Mouse (Mus musculus) cerebellum, adult 18-20 months (tissue): ENCODE data around the gene Tgfbr3.

Experiments used
- DNase-seq, 2 experiments: peaks; one replicate each; pipeline ENCODE4 v3.0.0; 2021

Tgfbr3 gene

GRCm38 (mm10) chr5:107102916-107103315 lies 186.5 kb downstream of the Tgfbr3 start:
- no peak for DNase-seq

DNA sequence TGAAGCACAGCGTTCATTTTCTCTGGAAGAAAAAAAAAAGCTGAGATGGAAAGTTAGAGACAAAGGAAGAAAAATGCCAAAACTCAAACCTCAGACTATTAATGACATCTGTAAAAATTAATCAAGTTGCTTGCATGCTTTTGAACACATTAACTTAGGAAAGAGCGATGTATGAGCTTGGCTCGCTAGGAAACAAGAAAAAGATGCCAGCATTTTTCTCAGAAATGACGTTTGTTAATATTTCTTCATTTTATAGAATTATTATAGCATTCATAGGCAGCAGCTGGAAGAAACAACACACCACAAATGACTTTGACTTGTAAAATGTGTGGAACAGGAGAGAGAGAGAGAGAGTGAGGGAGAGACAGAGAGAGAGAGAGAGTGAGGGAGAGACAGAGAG lies 187.7 kb downstream of the Tgfbr3 start:
- no peak for DNase-seq

- DNase-seq = no peak
These were observed 188.3 kb downstream of the Tgfbr3 start for GRCm38 (mm10) chr5:107101135-107101534.

- DNase-seq = peak; percentile 27 to 34
These were observed 189.8 kb downstream of the Tgfbr3 start for GRCm38 (mm10) chr5:107099634-107100033.

DNA sequence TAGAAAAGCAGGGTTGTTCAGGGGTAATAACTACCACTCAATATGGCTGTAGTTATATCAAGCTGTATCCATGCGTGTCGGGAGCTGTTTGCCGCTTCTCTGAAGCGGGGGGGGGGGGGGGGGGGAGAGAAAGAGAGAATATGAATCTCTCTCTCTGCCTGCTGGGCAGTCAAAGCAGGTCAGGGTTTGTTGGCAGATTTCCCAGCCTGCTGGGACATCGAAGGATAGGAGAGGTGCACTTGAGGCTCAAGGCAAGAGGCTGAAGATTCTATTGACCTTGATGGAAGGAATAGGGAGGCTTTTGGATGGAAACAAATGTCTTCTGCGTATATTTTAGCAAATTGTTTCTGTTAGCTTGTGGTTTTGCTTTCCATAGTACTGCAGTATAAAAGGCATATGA lies 190.4 kb downstream of the Tgfbr3 start:
- DNase-seq = peak; percentile 59 to 64

DNA sequence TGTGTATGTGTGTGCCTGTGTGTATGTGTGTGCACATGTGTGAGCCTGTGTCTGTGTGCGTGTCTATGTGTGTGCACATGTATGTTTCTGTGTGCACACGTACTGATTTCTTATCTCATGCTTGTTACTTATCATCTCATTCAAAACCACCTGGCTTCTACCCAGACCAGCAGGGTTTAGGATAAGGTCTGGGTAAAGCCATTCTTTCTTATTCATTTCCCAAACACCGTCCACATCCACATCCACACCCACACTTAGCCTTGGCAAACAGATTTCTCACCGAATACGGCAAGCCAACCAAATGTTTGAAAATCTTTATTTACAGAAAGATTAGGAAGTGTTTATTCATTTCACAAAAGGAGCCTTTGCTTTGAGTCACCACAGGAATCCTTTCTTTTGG lies 191.4 kb downstream of the Tgfbr3 start:
- no peak for DNase-seq

- no peak for DNase-seq
These were observed 192.1 kb downstream of the Tgfbr3 start for GRCm38 (mm10) chr5:107097314-107097713.

- DNase-seq = no peak
These were observed 195.2 kb downstream of the Tgfbr3 start for GRCm38 (mm10) chr5:107094233-107094632.

GRCm38 (mm10) chr5:107093253-107093652 lies 196.2 kb downstream of the Tgfbr3 start:
- DNase-seq = no peak

DNA sequence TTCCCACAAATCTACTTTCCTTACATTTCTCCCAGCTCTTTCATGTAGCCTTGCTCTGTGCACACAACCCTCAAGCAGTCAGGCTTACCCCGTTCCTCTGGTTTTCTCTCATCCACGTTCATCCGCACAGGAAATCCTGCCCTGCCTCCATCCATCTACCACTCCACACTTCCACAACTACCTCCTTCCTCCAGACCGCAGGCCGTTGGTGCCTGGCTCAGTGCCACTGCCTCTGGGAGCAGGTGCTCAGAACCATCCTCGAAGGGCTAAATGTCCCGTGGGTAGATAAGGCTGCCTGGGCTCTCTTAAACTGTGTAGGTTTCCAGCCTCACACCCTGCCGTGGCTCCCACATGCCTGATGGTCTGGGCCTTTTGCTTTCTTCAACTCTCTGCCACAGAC lies 197.3 kb downstream of the Tgfbr3 start:
- DNase-seq = no peak

GRCm38 (mm10) chr5:107089966-107090365 lies 199.5 kb downstream of the Tgfbr3 start:
- no peak for DNase-seq

DNA sequence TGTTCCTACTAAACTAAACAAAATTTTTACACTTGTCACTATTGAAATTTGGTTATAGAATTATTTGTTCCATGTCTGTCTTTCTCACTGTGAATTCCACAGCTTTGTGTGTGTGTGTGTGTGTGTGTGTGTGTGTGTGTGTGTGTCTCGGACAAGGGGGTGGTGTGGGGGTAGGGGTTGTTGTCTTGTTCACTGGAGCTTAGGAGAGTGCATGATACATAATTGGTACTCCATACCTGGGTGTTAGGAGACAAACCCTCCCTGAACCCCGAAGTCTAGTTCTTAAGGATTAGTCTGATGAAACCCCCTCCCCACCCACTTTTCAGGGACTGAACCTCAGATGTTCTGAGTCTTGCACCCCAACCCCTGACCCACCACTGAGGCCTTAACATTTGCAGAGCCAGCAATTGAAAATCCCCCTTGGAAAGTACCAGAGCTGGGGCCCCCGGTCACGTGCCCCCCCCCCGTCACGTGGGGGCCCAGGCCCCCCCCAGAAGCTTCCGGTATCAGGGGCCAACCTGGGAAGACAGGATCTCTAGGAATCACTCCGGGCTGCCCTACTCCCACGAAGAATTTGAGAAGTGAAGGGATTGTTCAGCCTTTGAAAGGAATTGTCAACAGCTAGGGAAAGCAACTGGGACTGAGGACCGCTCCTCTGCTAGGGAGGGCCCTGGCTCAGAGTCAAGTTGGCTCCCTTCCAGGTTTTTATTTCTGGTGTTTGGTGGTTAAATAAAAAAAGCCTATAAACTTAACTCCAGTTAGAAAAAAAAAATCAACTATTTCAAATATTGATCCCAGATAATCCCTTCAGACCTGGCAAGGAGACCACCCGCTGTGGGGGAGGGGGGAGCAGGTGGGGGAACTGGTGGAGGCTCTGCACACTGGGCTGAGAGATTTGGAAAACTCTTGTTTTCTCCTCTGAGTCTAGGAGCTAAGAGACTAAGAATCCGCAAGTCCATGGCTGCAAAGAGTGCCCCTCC lies 201.3 kb downstream of the Tgfbr3 start:
- no peak for DNase-seq

GRCm38 (mm10) chr5:107087291-107087690 lies 202.1 kb downstream of the Tgfbr3 start:
- no peak for DNase-seq

- DNase-seq = no peak
These were observed 203.3 kb downstream of the Tgfbr3 start for GRCm38 (mm10) chr5:107086166-107086565.

DNA sequence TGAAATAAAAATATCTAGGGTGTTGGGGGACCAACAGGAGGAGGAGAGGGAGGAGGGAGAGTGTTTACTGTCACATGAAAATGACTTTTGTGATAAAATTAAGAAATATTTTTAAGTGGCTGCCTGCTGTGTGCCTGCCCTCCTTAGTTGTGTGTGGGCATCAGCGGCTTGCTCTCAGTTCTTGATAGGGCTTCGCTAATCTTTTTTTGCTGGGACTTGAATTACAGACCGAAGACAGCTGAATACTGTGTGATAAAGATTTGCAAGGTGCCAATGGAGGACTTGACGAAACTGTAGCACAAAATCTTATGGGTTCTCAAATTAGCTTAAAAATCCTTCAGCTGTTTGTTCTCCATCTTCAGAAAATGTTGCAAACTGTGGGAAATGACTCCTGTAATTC lies 205.0 kb downstream of the Tgfbr3 start:
- DNase-seq = no peak

- DNase-seq = no peak
These were observed 207.4 kb downstream of the Tgfbr3 start for GRCm38 (mm10) chr5:107082011-107082410.

DNA sequence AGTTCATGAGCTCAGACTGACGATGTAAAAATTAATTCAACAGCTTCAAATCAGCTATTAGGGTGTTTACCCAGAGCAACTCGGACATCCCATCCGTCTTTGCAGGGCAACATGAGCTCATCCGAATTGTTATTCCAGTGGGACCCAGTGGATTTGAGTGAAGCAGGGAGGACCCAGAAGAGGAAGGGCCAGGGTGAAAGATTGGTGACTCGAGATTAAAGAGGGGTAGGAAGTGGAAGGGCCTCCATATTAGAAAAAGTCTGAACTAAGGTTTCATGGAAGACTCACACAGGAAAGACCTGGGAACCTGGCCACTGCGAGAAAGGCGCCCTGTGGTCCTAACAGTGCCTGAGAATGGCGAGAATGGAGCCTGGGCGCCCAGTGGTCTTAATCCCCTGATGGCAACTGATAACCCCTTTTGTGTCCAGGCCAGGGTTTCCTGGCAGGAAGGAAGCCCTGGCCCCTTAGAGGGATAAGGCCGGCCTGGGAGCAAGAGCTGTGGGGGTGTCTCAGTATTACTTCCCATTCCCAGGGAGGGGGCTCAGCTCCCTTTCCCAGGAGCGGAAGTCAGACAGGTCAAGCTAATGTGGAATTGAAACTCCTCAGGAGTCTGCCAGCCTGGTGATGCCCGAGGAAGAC lies 208.3 kb downstream of the Tgfbr3 start:
- no peak for DNase-seq

DNA sequence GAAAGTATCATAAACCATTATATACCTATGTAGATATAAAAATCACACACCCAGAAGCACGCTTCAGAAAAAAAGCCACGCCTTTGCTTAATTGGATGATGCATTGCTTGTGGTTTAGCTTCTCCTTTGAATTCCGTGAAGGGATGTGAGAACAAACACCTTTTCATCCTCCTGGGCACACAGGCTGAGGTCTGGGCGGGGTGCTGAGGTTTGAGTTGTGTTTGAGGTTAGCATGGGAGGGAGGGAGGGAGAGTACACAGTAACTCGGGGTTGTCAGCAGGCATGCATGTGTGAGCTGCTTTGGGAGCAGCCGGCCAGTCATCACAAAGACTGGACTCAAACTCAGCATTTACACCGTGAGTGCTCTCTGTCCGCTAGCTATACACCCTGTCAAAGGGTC lies 209.5 kb downstream of the Tgfbr3 start:
- DNase-seq = no peak

DNA sequence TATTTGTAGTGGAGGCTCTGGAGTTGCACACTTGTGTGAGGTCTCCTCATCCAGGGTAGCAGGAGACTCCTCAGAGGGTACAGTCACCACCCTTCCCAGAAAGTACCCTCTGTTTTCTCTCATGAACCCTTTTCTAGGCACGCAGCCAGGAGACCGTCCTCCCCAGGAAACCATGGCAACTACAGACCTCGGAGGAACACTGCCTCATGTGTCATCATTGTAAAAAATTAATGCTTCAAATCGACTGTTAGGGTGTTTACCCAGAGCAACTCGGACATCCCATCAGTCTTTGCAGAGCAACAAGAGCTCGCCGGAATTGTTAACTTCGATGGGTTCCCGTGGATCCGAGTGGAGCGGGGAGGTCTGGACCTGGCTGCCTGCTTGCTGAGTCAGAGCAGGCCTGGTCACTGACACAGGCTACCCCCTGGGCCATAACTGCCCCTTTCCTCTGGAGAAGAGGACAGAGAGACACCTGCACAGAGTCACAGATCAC lies 210.2 kb downstream of the Tgfbr3 start:
- DNase-seq = no peak

GRCm38 (mm10) chr5:107078361-107078760 lies 211.1 kb downstream of the Tgfbr3 start:
- no peak for DNase-seq

GRCm38 (mm10) chr5:107077900-107078299 lies 211.5 kb downstream of the Tgfbr3 start:
- no peak for DNase-seq

- DNase-seq = no peak
These were observed 214.3 kb downstream of the Tgfbr3 start for GRCm38 (mm10) chr5:107074980-107075583.

DNA sequence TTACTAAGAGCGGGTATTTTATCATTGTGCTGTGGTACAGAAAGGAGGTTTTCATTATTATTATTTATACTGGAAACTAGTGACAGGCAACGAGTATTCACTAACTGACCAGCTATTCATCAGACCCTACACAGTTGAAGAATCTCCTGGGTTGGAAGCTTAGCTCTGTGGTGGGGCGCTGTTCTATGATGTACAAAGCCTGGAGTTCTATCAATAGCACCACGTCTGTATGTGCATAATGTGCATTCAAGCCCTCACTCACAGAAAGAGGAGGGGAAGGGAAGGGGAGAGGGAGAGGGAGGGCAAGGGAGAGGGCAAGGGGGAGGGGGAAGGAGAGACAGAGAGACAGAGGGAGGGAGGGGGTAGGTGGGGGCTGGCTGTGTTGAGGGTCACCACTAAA lies 215.1 kb downstream of the Tgfbr3 start:
- no peak for DNase-seq

- no peak for DNase-seq
These were observed 215.9 kb downstream of the Tgfbr3 start for GRCm38 (mm10) chr5:107073536-107073935.
